Mouse (Mus musculus) cerebellum, adult 2 months (tissue): ENCODE data around the gene Tepp.

Experiments
- CTCF ChIP-seq: fragments of 200-500 bp; IDR thresholded peaks from 2 replicates; pipeline ENCODE4 v1.5.1; 2011; ENCODE audit warnings: low read depth, mild to moderate bottlenecking, control low read depth, low read length, moderate library complexity, borderline replicate concordance; ENCODE audit not compliant: insufficient read depth
- POLR2A ChIP-seq: fragments of 200-500 bp; IDR thresholded peaks from 2 replicates; pipeline ENCODE4 v1.6.1; 2011; ENCODE audit warnings: low read length, control low read depth, borderline replicate concordance; ENCODE audit not compliant: insufficient read depth

GRCm38 (mm10) chr8:95361016-95361341, 50.6 kb downstream of the Tepp start:
- TF ChIP-seq CTCF (no peak), POLR2A (no peak)
